Mouse (Mus musculus) naive thymus-derived CD4-positive, alpha-beta T cell, adult 5 months (primary cell): ENCODE data around the gene Tbc1d22a. TPM values are rescaled to one million over a fixed set of nuclear protein-coding genes. Genes with fewer than 3 reads are reported as not detected.

Experiments used
- polyA plus RNA-seq: library from polyadenylated mRNA; unstranded; fragments of 100-300 nt; shearing (Covaris generic); gene quantifications from one replicate; pipeline ENCODE4 v1.2.1, GENCODE M21; 2017

The Tbc1d22a gene
- 18.7 TPM for polyA plus RNA-seq

GRCm38 (mm10) chr15:86213753-86214548 lies at the start of gene Tbc1d22a:
Gene Tbc1d22a, plus strand, starts transcription at chr15:86214459.

GRCm38 (mm10) chr15:86185689-86186569 lies 28.3 kb upstream of the Tbc1d22a start, which contains the start of gene Cerk:
Gene Cerk, minus strand, starts transcription at chr15:86186141.

Other genes starting within 250 kb of the Tbc1d22a start
- 6.5 TPM for gene Celsr1, start 180.7 kb upstream of the Tbc1d22a start, polyA plus RNA-seq
- 169 TPM for gene Gramd4, start 156.8 kb upstream of the Tbc1d22a start, polyA plus RNA-seq
- gene Cerk, start 28.3 kb upstream of the Tbc1d22a start, polyA plus RNA-seq, result 19.5 TPM